Mouse (Mus musculus) R1 (cell line): ENCODE data around the gene Ubtd2.
"Not testable (repeated sequence)": the region's sequence is repeated elsewhere in the genome, so short reads cannot be mapped to it uniquely, and the experiment has no call there.

ENCODE experiments used
- DNase-seq: peaks from one replicate; pipeline ENCODE4 v3.0.0-alpha.2; 2018; ENCODE audit warnings: low read depth, low spot score

The Ubtd2 gene

DNA sequence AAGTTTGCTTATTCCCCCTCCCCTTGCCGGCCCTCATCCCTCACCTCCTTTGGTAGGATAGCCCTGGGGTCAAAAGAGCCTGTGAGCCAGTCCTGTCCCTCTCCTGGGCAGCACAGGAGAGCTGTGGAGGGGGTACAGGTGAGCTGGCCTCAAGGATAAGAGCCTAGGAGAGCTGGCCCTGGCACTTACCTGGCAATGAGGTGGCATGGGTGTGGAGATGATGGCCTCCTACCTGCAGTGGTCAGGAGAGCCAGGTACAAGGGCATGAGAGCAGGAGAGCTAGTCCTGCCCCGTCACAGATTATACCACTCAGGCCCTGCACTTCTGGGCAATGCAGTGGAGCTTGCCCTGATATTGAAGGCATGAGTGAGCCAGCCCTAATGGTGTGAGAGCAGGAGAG is 9.1 kb downstream of the Ubtd2 start:
- DNase-seq = no peak

GRCm38 (mm10) chr11:32471925-32472324 is 16.8 kb downstream of the Ubtd2 start:
- DNase-seq = no peak

- DNase-seq = no peak
Observed at GRCm38 (mm10) chr11:32474725-32475124, 19.6 kb downstream of the Ubtd2 start.

DNA sequence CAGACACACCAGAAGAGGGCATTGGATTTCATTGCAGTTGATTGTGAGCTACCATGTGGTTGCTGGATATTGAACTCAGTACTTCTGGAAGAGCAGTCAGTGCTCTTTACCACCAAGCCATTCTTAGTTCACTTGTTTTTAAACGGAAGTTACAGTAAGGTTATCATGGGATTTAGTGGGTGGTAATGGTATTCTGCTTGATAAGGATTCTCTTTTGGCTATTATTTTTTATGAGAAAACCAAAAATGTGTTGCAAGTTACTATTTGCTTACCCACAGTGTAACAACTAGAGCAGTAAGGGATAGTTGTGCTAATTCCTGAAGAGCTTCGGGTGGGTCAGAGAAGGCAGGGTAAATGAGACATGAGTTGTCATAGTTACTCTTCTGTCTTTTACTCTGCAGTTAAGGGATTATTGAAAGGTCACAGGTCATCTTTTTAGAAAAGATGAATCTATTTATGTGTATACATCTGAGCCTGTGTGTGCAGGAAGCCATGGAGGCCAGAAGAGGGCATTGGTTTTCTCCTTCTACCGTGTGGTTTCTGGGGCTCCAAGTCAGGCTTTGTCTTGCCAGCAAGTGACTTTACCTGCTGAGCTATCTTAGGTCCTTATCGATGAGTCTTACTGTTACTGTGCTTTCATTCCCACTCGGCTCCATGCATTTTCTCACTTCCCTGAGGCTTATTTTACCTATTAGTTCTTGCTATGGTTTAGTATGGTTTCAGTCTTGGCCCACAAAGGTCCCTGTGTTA is 20.5 kb downstream of the Ubtd2 start:
- DNase-seq = peak; percentile 18

DNA sequence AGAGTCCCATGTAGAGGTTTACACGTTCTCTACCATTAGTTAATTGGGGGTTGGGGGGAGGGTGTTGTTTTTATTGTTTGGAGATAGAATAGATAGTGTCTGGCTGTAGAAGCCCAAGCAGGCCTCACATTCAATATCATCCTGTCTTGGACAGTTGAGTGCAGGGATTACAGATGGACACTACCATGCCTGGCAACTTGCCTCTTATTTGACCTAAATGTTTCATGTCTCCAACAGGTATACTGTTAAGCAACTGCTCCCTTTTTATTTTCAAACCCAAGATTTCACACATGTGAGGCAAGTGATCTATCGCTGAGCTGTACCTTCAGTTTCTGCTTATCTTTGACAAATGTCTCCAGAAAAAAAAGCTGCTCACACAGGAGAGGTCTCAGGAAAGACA is 26.4 kb downstream of the Ubtd2 start:
- no peak for DNase-seq

DNA sequence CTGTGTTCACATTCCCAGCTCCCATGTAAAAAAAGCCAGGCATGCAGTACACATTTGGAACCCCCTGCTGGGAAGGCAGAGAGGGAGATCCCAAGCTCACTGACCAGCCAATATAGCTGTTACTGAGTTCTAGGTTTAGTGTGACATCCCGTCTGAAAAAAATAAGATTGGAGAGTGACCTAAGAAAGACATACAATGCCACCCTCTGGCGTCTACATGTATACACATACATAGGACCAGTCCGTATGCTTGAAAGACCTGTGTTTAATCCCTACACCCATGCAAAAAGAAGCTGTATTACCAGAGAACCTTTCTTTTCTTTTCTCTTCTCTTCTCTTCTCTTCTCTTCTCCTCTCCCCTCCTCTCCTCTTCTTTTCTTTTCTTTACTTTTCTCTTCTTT is 30.1 kb downstream of the Ubtd2 start:
- no peak for DNase-seq

DNA sequence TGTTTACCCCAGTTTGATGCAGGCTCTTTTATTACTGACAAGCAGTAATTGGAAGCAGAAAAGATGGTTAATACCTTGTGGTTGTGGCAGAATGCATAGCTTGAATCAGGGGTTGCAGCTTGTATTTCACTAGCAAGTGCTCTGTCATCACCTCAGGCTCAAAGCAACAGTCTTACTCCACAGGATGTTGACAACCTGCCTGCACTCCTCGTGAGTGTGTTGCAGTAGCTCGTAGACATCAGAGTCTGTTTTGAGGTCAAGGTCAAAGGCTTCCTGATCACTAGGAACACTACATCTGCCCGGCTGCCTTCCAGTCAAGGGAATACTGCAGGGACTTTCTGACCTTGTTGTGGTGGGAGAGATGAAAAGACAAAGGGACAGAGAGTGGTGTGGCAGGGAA is 31.5 kb downstream of the Ubtd2 start:
- no peak for DNase-seq

DNA sequence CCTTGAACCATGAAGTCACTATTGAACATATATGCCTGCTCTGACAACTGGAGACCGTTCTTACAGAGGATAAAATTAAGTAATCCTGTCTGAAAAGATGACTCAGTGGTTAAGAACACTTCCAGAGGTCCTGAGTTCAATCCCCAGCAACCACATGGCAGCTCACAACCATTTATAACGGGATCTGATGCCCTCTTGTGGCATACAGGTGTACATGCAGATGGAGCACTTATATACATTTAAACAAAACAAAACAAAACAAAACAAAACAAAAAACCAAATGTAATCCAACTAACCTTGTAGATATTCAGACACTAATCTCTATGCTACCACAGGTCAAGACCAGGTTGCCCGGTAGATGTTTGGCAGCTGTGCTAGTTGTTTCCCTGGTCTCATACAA is 32.3 kb downstream of the Ubtd2 start:
- DNase-seq = peak; percentile 50

- DNase-seq = no peak
Observed at GRCm38 (mm10) chr11:32488344-32488743, 33.2 kb downstream of the Ubtd2 start.

DNA sequence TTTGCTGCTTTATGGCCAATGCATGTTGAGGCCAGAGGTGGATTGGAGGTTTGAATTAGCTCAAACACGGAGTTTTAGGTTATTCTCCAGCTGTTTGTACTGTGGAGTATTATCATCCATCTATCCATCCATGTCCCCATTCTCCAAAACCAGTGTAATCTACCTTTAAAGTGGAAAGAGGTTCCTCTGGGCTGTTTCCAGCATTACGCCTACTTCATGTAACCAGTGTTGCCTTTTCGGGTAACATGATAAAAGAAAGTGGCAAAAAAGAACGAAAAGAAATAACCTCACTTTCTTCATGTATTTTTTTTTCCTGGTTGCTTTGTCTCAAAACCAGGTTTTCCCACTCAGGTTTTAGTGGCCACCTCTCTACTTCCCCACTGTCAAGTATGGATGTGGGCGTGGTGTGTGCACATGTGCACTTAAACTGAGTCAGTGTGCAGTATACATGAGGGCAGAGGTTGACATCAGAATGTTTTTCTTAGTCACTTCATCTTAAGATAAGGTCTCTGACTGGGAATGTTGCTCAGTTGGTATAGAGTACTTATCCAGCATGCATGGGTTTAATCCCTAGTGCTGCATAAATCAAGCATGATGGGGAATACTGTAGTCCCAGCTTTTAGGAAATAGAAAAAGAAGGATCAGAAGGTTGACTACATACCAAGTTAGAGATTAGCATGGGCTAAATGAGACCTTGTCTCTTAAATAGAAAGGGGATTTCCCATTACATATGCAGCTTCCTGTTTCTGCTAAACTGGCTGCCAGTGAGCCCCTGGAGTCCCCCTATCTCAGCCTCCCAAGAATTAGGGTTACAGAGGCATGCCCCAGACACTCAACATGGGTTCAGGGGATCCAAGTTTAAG is 33.9 kb downstream of the Ubtd2 start:
- no peak for DNase-seq

DNA sequence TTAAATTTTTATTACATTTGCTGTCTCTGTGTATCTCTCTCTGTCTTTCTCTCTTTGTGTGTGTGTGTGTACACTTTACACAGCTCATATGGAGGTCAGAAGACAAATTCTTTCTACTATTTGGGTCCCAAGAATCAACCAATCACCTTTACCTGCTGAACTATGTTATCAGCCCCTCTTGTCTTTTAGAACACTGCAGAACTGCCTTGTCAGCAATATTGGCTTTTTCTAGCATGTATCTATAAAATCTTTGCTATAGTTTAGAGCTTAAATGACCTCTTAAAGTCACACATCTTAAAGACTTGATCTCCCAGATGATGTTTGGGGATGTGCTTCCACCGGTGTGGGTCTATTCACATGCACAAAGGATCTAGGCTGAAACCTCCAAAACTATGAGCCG is 35.9 kb downstream of the Ubtd2 start:
- no peak for DNase-seq

- no peak for DNase-seq
Observed at GRCm38 (mm10) chr11:32493312-32493711, 38.1 kb downstream of the Ubtd2 start.

GRCm38 (mm10) chr11:32495283-32495682 is 40.1 kb downstream of the Ubtd2 start:
- no peak for DNase-seq

DNA sequence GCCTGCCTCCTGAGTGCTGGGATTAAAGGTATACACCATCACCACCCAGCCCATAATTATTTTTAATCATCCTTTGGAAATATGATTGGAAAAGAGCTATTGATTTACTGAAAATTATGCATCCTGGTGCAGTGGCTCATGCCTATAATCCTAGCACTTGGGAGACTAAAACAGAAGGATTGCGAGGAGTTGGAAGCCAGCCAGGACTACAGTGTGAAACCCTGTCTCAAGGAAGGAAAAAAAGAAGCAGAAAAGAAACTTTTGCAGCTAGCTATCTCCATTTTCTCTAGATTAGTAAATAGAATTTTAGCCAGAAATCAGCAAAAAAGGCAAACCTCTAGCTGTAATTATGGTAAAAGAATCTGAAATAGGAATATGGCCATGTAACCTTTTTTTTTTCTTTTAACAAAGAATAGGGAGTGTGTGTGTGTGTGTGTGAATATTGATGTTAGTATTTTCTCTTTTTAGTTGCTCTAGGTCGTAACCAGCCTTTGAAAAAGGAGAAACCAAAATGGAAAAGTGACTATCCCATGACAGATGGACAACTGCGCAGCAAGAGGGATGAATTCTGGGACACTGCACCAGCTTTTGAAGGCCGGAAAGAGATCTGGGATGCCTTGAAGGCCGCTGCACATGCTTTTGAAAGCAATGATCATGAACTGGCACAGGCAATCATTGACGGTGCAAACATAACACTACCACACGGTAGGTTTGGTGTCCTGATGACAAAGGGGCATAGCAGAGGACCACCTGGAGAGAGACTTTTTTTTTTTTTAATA is 43.8 kb downstream of the Ubtd2 start:
- DNase-seq = no peak

GRCm38 (mm10) chr11:32499931-32500330 is 44.8 kb downstream of the Ubtd2 start:
- DNase-seq = no peak

DNA sequence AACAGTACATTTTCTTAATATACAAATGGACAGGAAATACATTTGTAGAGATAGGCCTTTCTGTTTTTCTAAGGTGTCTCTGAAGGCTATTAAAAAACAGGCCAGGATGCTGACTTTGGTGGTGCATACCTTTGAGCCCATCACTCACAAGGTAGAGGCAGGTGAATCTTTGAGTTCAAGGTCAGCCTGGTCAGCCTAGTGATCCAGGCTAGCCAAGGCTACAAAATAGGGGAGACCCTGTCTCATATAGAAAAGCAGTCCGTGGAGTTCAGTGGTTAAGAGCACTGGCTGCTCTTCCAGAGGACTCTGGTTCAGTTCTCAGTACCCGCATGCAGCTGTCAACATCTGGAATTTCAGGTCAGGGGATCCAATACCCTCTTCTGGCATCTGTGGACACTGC is 48.5 kb downstream of the Ubtd2 start:
- no peak for DNase-seq

DNA sequence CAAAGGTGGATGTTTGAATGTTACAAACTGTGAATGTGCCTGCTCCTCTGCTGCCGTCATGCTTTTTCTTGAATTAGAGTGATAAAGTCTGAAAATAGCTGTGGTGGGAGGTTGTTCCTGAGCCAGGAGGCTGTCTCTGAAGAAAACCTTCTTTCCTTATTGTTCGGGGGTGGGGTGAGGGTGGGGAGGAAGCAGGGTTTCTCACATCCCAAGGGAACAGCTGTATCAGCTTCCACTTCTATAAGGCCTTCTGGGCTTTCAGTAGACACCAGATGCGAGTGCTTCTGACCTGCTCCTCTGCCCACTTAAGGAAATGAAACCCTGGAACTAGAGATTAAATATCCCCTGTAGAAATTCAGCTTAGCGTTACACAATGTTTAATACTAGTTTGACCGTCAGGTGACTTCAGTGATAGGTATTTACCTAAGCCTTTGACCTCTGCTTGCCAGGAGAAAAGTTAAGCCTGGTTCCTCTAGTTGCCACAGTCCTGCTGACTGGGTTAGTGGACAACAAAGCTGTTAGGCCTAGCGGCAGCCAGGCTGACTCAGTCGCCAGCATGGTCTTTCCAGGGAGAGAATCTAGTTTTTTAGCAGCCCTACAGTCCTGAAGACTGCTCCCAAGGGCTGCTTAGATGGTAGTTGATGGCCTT is 50.0 kb downstream of the Ubtd2 start:
- no peak for DNase-seq

- peak; percentile 62 for DNase-seq
Observed at GRCm38 (mm10) chr11:32510930-32511329, 55.8 kb downstream of the Ubtd2 start.

- not testable (repeated sequence) for DNase-seq
Observed at GRCm38 (mm10) chr11:32514853-32515252, 59.7 kb downstream of the Ubtd2 start.

DNA sequence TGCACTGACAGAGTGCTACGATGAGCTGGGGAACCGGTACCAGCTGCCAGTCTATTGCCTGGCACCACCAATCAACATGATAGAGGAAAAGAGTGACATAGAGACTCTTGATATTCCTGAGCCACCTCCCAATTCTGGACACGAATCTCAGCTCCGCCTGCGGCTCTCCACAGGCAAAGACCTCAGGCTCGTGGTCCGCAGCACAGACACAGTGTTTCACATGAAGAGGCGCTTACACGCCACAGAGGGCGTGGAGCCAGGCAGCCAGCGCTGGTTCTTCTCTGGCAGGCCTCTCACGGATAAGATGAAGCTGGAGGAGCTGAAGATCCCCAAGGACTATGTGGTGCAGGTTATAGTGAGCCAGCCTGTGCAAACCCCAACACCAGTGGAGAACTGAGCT is 60.9 kb downstream of the Ubtd2 start:
- peak; percentile 28 for DNase-seq

DNA sequence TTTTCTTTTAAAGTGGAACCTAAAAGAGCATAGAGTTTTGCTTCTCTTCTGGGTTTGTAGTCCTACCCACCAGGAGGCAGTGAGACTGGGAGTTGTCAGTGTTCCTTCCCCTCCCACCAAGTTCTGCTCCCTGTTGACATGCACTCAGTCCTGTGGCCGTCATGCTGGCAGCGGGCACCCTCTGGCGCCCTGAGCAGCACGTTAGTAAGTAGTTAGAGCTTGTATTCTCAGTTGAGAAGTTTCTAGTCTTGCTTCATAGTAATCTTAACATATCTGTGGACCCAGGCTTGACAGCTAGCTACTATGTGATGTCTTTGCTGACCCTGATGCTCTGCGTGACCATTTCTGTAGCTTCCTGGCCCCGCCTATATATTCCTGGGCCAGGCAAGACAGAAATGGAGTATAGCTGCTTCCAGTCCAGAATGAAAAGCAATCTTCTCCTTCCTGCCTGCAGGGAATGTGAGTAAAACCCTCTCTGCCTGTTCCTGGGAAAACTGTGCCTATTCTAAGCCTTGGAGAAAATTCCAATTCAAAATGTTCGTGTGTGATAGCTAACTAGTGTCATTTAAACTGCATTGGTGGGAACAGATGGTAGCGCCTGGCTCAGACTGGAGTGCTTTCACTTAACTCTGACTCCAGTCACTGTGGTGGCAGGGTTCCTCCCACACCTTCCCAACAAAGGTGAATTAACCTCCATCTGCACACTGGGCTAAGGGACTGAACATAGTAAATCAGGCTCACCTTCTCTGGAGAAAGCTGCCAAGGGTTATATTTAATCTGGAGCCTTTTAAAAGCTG is 61.9 kb downstream of the Ubtd2 start:
- DNase-seq = no peak
